Mouse (Mus musculus) mouse embryonic stem cell (cell line): ENCODE results near the gene Mbd5.
"Not testable (repeated sequence)": the region's sequence is repeated elsewhere in the genome, so short reads cannot be mapped to it uniquely, and the experiment has no call there.

ENCODE experiments used
- in situ Hi-C, 2 experiments: fragments of 300-500 bp; cut with MboI; formaldehyde crosslinking; loops; 1 replicate in 1 of 2; 3 replicates in 1 of 2; pipeline ENCODE4 v1.14.3; 2019 to 2020; ENCODE audit warnings: low sequenced_read_pairs in 2 of 2, low pct_unique_long_range_greater_than_20kb in 1 of 2, mixed read lengths in 1 of 2; ENCODE audit not compliant: unreplicated experiment in 1 of 2

Mbd5 gene

DNA sequence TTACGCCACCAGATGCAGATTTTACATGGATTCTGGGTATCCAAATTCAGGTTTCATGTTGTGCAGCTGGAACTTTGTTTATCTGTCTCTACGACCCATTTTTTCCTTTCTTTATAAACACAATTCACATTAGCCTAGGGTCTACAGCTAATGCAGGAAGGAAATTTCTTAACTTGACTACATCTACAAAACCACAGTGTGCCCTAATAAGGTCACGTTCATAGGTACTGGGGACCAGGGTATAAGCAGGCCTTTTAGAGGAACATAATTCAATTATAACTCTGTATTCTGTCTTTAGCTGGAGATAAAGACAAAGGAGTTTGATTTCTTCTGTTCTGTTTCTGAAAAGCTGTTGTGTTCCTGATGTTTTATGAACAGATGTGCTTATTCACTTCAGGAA lies 172.3 kb downstream of the Mbd5 start:
- in situ Hi-C loops = no loop called here

DNA sequence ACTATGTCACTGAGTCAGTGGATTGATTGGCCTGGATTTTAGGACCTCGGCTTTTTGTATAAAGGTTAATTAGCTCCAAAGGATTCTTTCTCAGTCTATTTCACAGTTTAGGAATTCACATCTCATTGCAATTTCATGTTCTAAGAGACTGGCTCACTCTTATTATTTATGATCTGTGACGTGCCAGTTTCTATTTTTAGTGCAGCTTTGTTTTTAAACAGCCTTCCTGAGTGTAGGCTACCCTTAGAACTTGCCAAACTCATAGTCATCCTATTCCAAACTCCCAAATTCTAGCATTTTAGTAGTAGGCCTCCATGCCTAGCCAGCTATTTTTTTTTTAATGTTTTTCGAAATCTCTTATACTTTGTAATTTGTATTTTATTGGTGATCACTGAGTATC lies 192.9 kb downstream of the Mbd5 start:
- in situ Hi-C loops = no loop called here

DNA sequence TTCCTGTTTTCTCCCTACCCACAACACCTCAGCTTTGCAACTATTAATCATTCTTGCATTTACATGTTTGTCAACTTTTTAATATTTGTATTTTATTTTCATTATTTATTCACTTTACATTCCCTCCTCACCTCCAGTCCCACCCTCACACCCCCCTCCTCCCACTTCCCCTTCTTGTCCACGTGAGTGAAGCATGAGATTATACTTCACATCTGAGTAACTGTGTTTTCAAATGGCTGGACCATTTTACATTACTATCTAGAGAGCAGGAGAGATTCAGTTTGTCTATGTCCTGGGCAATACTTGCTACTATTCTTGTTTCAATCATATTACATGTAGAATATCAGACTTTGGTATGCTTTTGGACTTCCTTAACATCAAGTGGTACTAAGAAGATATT lies 204.3 kb downstream of the Mbd5 start:
- in situ Hi-C loops = no loop called here

DNA sequence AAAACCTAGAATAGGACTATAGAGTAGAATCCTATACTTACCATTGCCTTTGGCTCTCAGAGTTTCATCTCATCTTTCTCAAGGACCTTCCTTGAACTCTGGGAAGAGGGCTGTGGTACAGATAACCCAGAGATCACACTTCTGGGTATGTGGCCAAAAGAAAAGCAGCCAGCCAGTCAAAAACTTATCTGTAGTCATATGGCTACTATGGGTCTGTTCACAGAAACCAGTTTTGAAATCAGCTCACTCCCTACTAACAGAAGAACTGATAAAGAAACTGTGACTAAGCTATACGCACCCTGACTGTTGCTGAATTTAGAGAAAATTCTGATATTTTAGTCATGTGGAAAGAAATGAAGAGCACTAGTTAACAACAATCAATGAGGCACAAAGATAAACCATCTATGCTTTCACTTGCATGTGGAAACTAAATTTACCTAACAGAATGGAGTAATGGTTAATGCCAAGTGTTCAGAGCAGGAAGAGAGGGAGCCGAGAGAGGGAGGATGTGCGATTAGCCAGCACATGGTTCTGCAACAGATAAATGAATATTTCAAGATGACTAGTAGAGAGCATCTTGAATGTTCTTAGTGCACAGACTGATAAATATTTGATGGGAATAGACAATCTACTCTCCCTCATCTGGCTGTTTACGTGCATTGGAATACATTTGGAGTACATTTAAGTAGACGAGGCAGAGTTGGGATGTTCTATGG lies 211.1 kb downstream of the Mbd5 start:
- in situ Hi-C loops = no loop called here

DNA sequence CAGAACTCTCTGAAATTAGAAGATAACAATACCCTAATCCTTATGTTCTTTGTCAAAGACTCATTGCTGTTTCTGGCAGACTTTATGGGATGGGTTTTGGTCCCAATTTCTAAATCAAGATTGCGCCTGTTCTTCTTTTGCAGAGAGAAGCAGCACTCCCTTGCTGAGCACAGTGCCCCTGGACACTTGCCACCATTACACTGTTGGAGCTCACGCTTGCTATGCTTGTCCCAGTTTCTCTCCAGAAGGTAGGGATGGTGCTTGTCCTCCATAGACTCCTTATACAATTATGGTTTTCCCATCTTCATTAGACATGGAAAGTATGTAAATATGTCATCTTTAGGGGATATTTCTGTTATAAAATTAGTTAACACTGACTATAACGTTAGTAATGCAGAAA lies 220.5 kb downstream of the Mbd5 start:
- in situ Hi-C loops = no loop called here

DNA sequence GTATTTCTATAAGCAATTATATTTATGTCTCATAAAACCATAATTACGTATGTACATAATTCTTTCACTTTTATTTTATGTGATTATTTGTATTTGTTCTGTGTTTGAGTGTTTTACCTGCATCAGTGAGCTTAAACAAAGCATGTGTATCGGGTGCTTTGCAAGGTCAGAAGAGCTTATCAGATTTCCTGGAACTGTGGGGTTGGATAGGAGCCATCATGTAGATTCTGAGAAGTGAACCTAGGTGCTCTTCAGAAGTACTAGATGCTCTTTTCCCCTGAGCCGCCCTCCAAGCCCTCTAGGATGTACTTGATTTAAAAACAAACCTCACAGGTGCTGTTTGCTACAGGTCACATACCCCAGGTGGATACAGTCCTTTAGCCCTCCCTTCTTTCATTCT lies 227.7 kb downstream of the Mbd5 start:
- in situ Hi-C loops = no loop called here

DNA sequence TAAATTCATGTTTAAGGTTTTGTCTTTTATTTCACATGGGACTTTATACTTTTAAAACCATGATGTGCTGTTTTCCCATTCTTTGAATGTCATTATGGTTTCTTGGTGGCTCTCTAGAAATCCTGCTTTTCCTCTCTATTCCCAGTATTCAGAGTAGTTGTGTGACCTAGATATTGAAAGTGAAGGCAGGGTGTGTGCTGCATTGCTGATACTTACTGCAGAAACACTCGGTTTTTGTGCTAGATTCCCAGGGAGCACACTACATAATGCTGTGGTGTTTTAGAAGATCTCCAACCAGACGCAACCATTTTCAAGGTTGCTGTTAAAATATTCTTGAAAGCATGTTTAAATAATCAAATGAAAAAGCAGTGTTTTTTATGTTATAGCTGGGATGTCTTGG lies 241.7 kb downstream of the Mbd5 start:
- in situ Hi-C loops = no loop called here

DNA sequence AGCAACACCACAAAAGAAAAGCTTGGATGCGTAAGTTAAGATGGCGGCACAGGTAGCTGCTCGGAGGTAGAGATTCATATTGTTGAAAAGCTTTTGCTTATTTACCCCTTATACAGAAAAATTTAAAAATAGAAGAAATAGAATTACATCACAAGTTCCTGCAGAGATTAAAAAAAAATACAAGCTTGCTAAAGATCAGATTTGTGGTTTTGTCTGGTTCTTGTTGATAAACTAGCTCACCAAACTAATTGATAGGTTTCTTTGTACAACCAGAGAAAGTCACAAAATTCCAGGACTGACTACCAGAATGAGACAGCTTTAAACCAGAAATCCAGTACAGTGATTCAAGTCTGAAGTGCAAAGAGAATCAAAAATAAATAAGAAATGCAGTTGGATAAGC lies 242.4 kb downstream of the Mbd5 start:
- in situ Hi-C loops = no loop called here

DNA sequence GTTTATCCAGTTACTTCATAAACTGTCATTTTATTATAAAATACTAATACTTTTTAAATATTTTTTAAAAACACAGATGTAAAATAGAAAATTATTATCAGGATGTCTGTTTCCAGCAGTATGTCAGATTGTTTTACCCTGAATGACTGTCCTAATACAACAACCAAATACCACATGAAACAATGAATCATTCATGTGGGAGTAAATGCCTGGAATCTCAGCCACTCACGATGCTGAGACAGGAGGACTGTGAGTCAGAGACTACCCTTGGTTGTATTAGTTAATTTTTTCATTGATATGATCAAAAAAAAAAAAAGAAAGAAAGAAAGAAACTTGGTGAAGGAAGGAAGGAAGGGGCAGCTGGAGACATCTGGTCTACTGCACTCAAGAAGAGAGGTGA lies 254.8 kb downstream of the Mbd5 start:
- in situ Hi-C loops = no loop called here

DNA sequence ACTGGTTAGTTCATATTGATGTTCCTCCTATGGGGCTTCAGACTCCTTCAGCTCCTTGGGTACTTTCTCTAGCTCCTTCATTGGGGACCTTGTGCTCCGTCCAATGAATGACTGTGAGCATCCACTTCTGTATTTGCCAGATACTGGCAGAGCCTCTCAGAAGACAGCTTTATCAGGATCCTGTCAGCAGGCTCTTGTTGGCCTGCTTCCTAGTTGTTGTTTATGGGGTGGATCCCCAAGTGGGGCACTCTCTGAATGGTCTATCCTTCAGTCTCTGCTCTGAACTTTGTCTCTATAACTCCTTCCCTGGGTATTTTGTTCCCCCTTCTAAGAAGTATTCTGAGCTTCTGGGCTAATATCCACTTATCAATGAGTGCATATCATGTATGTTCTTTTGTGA lies 256.4 kb downstream of the Mbd5 start:
- in situ Hi-C loops = not testable (repeated sequence)

DNA sequence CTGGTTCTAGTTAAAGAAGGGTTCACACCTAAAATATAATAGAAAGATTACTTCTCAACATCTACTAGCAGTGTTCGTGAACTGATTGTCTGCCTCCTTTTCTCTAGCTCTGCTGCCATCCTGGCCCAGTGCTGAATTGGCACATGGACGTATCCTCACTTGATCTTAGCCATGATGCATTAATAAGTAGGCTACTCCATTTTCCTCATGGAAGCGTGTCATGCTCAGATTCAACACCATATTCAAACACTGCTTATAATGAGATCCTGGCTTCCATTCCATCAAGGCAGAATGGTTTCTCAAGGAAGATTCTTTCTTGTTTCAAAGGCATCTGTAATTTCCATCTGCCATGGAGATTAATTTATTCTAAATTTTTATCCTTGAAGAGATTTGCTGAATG lies 260.0 kb downstream of the Mbd5 start:
- in situ Hi-C loops = no loop called here

DNA sequence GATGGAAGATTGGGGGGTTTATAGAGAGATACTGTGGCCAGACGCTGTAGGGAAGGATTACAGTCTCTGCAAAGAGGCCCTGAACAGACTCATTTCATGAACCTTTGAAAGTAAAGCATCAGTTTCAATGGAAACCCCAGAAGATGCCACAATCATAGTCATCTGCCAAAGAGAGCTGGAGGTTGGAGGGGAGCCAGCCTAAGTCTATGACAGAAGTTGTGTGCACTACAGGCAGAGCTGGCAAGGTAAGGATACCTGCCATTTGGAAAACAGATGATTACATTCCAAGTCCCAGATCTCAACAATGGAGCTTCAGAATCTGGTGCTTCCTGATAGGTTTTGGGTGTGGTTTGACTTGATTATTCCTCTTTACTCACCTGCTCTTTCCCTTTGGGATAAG lies 261.1 kb downstream of the Mbd5 start:
- in situ Hi-C loops = no loop called here

DNA sequence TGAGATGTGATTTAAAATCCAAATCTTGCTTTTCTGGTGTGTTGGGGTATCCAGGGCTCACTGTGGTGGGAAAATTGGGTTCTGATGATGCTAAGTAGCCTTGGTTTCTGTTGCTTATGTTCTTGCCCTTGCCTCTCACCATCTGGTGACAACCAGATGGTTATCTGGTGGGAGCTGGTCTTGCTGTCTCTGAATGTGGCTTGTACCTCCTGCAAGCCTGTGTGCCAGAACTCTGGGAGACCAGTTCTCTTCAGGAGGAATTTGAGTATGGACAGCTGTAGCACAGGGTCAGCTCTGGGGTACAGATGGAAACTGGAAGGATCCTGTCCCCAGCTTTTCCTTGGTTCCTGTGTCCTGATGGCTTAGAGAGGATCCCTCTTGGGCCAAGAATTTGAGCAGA lies 280.4 kb downstream of the Mbd5 start:
- in situ Hi-C loops = no loop called here

DNA sequence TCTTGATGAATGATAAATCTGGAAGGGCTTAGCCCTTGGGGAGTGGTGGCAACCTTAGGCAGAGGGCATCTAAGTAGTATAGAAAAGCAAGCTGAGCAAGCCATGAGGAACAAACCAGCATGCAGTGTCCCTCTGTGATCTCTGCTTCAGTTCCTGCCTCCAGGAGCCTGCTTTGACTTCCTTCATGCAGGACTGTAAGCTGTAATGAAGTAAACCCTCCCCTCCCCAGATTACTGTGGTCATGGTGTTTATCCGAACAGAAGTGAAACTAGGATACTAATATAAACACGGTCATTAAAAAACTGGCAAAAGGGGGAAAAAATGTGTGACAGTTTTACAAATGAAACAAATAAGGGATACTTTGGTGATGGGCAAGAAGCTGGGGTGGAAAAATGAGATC lies 284.8 kb downstream of the Mbd5 start:
- in situ Hi-C loops = no loop called here

DNA sequence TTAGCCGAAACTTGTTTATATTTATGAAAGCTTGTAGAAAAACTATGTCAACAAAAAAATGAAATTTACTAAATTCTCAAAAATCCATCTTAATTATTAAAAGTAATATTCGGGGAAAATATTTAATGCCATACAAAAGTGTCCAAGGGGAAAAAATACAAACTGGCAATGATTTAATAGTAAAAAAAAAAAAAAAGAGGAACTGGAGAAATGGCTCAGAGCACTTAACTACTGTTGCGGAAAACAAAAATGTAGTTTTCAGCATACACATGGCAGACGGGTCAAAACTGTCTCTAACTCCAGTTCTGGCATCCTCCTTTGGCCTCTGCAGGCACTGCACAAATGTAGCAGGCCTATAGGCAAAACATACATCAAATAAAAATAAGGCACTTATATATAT lies 292.4 kb downstream of the Mbd5 start:
- in situ Hi-C loops = no loop called here

DNA sequence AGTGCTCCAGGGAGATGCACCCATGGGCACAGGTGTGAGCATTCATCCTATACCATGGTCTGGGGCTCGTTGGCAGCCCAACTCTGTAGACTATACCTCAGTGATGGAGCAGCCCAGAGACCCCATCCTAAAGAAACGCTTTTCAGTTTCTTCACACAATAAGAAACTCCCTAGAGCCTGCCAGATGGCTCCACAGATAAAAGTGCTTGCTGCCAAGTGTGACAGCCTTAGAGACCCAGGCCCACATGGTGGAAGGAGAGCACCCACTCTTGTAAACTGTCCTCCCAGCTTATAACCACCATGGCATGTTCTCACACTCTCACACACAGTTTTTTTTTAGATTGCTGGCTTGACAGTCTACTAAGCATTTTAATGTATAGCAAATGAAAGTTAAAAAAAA lies 314.8 kb downstream of the Mbd5 start:
- in situ Hi-C loops = no loop called here

DNA sequence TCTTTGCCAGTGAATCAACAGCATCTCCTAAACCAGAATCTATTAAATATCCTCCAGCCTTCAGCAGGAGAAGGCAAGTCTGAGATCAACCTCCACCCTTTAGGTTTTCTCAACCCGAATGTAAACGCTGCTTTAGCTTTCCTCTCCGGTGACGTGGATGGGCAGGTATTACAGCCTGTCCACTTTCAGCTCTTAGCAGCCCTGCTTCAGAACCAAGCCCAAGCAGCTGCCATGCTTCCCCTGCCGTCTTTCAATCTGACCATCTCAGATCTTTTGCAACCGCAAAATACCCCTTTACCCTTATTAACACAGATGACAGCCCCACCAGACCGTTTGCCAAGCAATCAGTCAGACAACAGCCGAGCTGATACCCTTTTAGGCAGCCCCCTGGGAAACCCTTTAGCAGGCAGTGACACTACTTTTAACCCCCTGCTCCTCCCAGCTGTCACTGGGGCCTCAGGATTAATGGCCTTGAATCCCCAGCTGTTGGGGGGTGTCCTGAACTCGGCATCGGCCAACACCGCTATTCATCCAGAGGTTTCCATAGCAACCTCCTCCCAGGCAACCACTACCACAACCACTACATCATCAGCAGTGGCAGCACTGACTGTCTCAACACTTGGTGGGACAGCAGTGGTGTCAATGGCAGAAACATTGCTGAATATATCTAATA lies 323.1 kb downstream of the Mbd5 start:
- in situ Hi-C loops = no loop called here

DNA sequence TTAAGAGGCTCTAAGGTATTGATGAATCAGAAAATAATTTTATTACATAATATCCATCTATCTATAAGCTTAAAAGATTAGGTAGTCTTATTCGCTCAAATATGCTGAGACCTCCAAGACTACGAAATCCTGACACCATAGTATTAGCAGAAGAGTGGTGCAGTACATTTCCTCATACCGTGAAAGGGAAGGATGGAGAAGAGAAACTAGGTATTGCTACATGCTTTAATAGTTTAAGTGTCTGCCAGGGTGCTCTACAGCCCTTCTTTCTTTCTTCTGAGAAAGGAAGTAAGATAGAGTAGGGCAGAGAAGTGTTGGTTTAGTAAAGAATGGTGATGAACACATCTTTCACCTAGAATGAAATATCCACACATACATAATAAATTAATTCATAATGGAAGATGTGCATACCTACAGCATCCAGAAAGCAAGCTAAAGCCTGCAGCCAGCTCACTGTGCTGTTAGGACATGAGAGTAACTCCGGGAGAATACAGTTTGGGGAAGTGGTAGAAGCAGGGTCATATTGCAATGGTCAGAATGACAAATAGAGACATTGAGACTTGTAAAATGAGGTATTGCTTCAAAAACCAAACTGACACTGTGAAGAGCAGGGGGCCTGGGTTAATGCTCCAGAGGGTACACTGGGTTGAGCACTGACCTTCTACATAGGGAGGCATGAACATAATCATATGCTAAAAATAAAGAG lies 326.9 kb downstream of the Mbd5 start:
- in situ Hi-C loops = no loop called here

DNA sequence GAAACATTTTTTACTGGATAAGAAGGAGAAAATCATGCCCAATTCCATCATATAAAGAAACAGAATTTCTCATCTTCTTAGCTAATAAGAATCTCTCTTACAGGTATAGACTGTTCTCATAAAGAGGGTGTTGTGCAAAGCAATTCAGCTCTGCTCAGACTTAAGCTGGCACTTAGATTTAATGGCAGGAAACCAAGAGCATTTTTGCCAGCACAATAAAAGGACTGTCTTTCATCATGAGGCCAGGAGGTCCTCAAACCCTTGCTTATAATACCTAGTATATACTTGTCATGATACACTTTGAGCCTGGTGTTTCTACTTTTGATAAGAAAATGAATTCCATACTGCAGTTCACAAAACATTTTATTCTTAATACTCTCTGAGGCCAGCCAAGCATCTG lies 331.2 kb downstream of the Mbd5 start:
- in situ Hi-C loops = no loop called here

DNA sequence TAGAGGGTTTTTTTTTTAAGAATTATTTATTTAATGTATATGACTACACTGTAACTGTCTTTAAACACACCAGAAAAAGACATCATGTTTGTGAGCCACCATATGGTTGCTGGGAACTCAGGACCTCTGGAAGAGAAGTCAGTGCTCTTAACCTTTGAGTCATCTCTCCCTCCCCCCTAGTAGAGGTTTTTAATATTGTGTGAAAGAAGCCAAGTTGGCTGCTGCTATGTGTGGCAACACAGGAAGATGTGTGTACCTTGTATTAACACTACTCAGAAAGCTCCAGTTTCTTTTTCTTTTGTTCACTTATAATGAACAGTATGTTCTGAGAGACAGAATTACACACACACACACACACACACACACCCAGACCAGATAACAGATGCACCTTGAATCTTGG lies 334.3 kb downstream of the Mbd5 start:
- in situ Hi-C loops = no loop called here
